Mouse (Mus musculus): ENCODE results near the gene Fmo6. TPM values are rescaled to one million over a fixed set of nuclear protein-coding genes. Genes with fewer than 3 reads are reported as not detected.

Fmo6 gene
- not detected in 2 replicates for polyA plus RNA-seq (2012; rRNA removed)

DNA sequence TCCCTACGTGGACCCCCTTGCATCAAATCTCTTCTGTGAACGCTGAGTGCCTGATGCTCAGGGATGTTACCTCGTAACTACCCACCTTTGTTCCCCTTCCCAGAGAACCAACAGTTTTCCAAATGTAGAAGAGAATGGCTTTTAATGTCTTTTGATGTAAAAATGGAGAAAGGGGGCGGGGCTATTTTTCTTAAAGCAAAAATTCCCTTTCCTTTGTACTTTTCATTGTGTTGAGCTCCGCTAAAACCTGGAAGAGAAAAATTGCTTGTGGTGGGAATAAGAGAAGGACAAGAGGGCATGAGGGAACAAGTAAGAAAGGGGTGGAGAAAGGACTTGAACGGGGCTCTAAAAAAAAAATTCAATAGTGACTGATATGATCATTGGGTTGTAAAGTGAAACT lies at the start of gene Fmo6:
Gene Fmo6 (minus strand): TSS at position 101 of the 400 bp plus-strand sequence.
- no peak for DNase-seq (ENCODE audit: low read depth)
- no peak for TF ChIP-seq POLR2A (IDR thresholded peaks at IDR 0.05; ENCODE audit: borderline replicate concordance, extremely low read depth, insufficient read depth, insufficient read length, poor library complexity, severe bottlenecking)
- TF ChIP-seq CTCF (IDR thresholded peaks at IDR 0.05; ENCODE audit: borderline replicate concordance, extremely low read depth, insufficient read depth, insufficient read length), result no peak

DNA sequence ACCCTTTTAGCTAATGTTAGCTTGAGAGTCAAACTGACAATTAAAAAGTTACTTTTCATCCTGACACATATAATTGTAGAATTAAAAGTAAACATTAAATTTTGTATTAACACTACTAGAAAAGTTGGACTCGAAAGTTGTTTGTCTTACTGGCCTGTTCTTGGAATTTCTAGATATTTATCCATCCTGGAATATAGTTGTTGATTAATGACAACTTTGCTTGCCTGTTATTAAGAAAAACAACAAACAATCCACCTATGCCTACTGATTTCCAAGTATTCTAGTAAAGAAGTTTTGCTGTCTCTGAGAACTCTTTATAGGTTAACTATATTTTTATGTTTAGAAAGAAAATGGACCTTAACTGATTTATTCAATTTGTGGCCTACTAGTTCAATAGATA lies 49.5 kb upstream of the Fmo6 start:
- no peak for TF ChIP-seq POLR2A (IDR thresholded peaks at IDR 0.05; ENCODE audit: borderline replicate concordance, extremely low read depth, insufficient read depth, insufficient read length, poor library complexity, severe bottlenecking)
- no peak for TF ChIP-seq CTCF (IDR thresholded peaks at IDR 0.05; ENCODE audit: borderline replicate concordance, extremely low read depth, insufficient read depth, insufficient read length)
- DNase-seq (ENCODE audit: low read depth), result no peak

DNA sequence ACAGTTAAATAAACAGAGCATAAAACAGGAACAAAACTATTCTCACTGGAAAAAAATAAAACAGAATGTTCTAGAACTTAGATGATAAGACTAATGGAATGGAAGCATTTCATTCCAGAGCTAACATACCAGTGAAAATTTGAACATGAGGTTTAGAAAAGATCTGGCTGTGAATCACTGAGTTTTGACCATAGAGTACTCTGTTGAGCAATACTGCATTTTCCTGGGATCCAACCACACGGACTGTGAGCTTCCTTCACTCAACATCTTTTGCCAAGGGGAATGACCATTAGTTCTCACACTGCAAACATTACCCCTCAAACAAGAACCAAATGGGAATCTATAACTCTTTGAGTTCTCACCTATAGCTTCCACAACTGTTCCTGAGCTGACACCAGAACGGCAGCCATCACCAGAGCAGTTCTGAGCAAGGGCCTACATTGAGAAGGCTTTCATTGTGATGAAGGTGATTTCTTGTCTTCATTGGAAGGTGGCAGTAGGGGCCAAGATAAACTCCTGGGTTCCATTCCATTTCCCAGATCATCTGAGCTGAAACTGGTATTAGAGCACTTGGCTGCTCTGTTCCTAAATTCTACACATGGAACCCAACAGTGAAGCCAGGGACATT lies 48.9 kb upstream of the Fmo6 start:
- no peak for TF ChIP-seq CTCF (IDR thresholded peaks at IDR 0.05; ENCODE audit: borderline replicate concordance, extremely low read depth, insufficient read depth, insufficient read length)
- DNase-seq (ENCODE audit: low read depth), result no peak

GRCm38 (mm10) chr1:162984428-162984827 lies 47.1 kb upstream of the Fmo6 start, which contains the start of gene Fmo3:
Fmo3 (minus strand) TSS chr1:162984528.
- no peak for TF ChIP-seq POLR2A (IDR thresholded peaks at IDR 0.05; ENCODE audit: borderline replicate concordance, extremely low read depth, insufficient read depth, insufficient read length, poor library complexity, severe bottlenecking)
- no peak for TF ChIP-seq CTCF (IDR thresholded peaks at IDR 0.05; ENCODE audit: borderline replicate concordance, extremely low read depth, insufficient read depth, insufficient read length)
- no peak for DNase-seq (ENCODE audit: low read depth)

DNA sequence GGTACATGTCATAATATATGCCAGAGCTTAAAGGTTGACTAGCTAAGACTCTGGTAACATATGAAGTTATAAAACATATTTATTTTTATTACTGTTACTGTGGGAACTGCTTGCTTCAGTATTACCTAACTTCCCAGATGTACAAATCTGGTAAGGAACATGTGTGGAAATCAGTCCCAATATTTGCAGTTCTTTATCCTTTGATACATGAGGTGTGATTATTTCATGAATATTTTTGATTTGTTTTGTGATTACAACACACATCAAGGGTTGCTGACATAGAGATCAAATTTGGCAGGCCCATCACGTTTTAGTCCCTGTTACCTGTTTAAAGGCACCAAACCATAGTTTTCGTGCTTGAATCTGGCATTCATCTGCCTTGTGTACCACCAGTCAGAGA lies 26.2 kb upstream of the Fmo6 start:
- DNase-seq (ENCODE audit: low read depth), result no peak
- no peak for TF ChIP-seq CTCF (IDR thresholded peaks at IDR 0.05; ENCODE audit: borderline replicate concordance, extremely low read depth, insufficient read depth, insufficient read length)
- TF ChIP-seq POLR2A (IDR thresholded peaks at IDR 0.05; ENCODE audit: borderline replicate concordance, extremely low read depth, insufficient read depth, insufficient read length, poor library complexity, severe bottlenecking), result no peak

- TF ChIP-seq CTCF (IDR thresholded peaks at IDR 0.05; ENCODE audit: borderline replicate concordance, extremely low read depth, insufficient read depth, insufficient read length), result no peak
- no peak for TF ChIP-seq POLR2A (IDR thresholded peaks at IDR 0.05; ENCODE audit: borderline replicate concordance, extremely low read depth, insufficient read depth, insufficient read length, poor library complexity, severe bottlenecking)
Measured at GRCm38 (mm10) chr1:162957422-162957821, 20.1 kb upstream of the Fmo6 start.

GRCm38 (mm10) chr1:162953079-162953478 lies 15.8 kb upstream of the Fmo6 start:
- no peak for DNase-seq (ENCODE audit: low read depth)
- TF ChIP-seq CTCF (IDR thresholded peaks at IDR 0.05; ENCODE audit: borderline replicate concordance, extremely low read depth, insufficient read depth, insufficient read length), result no peak
- no peak for TF ChIP-seq POLR2A (IDR thresholded peaks at IDR 0.05; ENCODE audit: borderline replicate concordance, extremely low read depth, insufficient read depth, insufficient read length, poor library complexity, severe bottlenecking)

More at GRCm38 (mm10) chr1:162957422-162957821, 20.1 kb upstream of the Fmo6 start:
- DNase-seq (ENCODE audit: low read depth), result no peak

DNA sequence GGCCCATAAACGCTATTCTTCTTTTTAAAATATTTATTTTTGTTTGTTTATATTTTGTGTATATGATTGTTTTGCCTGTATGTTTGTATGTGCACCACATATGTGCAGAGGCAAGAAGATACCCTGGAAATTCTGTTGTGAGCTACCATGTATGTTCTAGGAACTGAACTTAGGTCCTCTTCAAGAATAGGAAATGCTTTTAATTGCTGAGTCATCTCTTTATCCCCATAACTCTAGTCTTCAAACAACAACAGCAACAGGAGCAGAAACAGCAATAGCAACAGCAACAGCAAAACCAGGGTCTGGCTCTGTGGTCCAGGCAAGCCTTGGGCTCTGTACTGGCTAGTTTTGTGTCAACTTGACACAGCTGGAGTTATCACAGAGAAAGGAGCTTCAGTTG lies 12.4 kb upstream of the Fmo6 start:
- TF ChIP-seq CTCF (IDR thresholded peaks at IDR 0.05; ENCODE audit: borderline replicate concordance, extremely low read depth, insufficient read depth, insufficient read length) (no peak), POLR2A (IDR thresholded peaks at IDR 0.05; ENCODE audit: borderline replicate concordance, extremely low read depth, insufficient read depth, insufficient read length, poor library complexity, severe bottlenecking) (no peak)
- DNase-seq (ENCODE audit: low read depth), result no peak

DNA sequence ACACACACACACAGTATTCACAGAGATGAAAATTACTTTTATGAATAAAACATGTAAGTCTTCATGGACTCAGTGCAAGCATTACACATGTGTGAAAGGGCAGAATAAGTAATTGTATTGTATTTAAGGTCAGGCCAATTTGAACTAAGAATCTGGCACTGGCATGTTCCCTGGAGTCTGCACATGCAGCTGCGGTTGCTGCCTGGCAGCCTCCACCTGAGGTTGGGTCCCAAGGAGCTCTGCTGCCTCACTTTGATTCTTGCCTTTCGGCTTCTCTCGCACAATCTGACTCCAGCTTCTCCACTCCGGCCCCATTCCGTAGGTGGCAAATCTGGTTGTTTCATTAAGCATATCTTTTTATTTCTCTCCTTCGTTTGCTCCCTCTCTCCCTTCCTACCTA lies 10.6 kb upstream of the Fmo6 start:
- DNase-seq (ENCODE audit: low read depth), result peak; percentile 11
- TF ChIP-seq POLR2A (IDR thresholded peaks at IDR 0.05; ENCODE audit: borderline replicate concordance, extremely low read depth, insufficient read depth, insufficient read length, poor library complexity, severe bottlenecking) (no peak), CTCF (IDR thresholded peaks at IDR 0.05; ENCODE audit: borderline replicate concordance, extremely low read depth, insufficient read depth, insufficient read length) (no peak)

DNA sequence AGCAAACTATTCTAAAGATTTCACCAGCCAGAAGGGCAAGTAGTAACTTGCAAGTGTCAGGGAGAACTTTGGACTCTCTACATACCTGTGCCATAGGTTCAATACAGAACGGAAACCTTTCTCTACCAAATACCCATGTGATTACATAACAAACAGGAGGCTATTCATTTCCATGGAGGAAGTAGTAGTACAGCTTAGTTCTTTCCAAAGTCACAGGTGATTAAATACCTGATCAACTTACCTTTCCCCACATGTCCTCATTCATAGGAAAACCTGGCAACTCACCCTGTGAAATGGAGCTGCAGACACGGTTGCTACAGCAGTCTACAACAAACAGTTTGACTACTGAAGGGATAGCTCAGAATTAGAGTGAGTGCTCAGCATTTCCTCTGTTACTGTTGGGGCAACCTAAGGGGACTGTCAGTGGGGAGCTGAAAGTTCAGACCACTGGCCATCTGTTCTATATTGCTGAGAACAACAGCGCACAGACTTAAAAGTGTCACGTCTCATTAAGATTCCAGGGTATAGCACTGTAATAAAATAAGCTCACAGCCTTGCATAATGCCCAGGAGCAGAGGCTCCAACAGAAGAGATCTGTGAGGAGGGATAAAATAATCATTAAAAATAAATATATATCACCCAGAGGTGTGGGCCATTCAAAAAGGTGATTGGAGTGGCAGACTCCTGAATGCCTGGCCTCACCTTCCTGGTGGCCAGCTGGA lies 9.7 kb upstream of the Fmo6 start:
- TF ChIP-seq POLR2A (IDR thresholded peaks at IDR 0.05; ENCODE audit: borderline replicate concordance, extremely low read depth, insufficient read depth, insufficient read length, poor library complexity, severe bottlenecking) (no peak), CTCF (IDR thresholded peaks at IDR 0.05; ENCODE audit: borderline replicate concordance, extremely low read depth, insufficient read depth, insufficient read length) (no peak)

GRCm38 (mm10) chr1:162943700-162944099 lies 6.4 kb upstream of the Fmo6 start:
- no peak for TF ChIP-seq CTCF (IDR thresholded peaks at IDR 0.05; ENCODE audit: borderline replicate concordance, extremely low read depth, insufficient read depth, insufficient read length)
- TF ChIP-seq POLR2A (IDR thresholded peaks at IDR 0.05; ENCODE audit: borderline replicate concordance, extremely low read depth, insufficient read depth, insufficient read length, poor library complexity, severe bottlenecking), result no peak
- no peak for DNase-seq (ENCODE audit: low read depth)

More for the DNA sequence above, 9.7 kb upstream of the Fmo6 start:
- peak; percentile 13 for DNase-seq (ENCODE audit: low read depth)
